Mouse (Mus musculus): ENCODE results near the gene Prl8a8.

Prl8a8 gene

DNA sequence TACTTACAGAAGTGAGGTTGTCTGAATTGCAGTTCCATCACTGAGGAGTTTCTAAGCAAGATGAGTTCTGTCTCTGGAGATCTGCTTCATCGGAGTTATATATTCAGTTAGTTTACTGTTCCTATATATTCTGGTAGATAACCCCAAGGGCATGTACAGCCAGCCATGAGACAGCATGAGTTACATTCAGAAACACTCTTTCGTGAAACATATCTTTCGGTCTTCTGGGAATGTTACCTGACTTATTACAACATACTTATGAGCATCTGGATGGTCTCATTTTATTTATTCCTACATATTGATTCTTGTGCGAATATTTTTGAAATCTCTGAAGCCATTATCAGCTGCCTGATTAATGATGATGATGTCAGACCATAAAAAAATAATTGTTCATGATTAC, at the start of gene Prl8a8:
TSS of gene Prl8a8 (minus strand) at position 101 of the 400 bp plus-strand sequence.
- no peak for DNase-seq (ENCODE audit: low spot score)

GRCm38 (mm10) chr13:27553336-27553735, 40.3 kb upstream of the Prl8a8 start:
- no peak for DNase-seq (ENCODE audit: low spot score)

GRCm38 (mm10) chr13:27523156-27523555, 10.1 kb upstream of the Prl8a8 start:
- DNase-seq (ENCODE audit: low spot score), result no peak

- no peak for DNase-seq (ENCODE audit: low spot score)
Observed at GRCm38 (mm10) chr13:27507645-27508044, 5.4 kb downstream of the Prl8a8 start.

Data from testis, postnatal 10 days (tissue).